Mouse (Mus musculus) MEL (cell line): ENCODE measurements around the gene Nadk2.

ENCODE experiments used
- E2F4 ChIP-seq: IDR thresholded peaks from 2 replicates; pipeline ENCODE4 v1.6.1; 2011; ENCODE audit warnings: low read depth, low read length, improper control_type of control experiment, borderline replicate concordance
- EP300 ChIP-seq, 2 experiments: IDR thresholded peaks; 2 replicates each; pipeline ENCODE4 v1.6.1; 2011; ENCODE audit warnings: improper control_type of control experiment in 2 of 2, low read length in 2 of 2, low read depth in 1 of 2, mild to moderate bottlenecking in 1 of 2
- GATA1 ChIP-seq: IDR thresholded peaks from 2 replicates; pipeline ENCODE4 v1.6.1; 2011; ENCODE audit warnings: low read depth, low read length, improper control_type of control experiment
- KAT2A ChIP-seq: conservative IDR thresholded peaks from 2 replicates; pipeline ENCODE4 v1.6.1; 2012; ENCODE audit warnings: low read depth, low read length, improper control_type of control experiment, inconsistent platforms
- MAX ChIP-seq: IDR thresholded peaks from 2 replicates; pipeline ENCODE4 v1.6.1; 2011; ENCODE audit warnings: low read length, improper control_type of control experiment

DNA sequence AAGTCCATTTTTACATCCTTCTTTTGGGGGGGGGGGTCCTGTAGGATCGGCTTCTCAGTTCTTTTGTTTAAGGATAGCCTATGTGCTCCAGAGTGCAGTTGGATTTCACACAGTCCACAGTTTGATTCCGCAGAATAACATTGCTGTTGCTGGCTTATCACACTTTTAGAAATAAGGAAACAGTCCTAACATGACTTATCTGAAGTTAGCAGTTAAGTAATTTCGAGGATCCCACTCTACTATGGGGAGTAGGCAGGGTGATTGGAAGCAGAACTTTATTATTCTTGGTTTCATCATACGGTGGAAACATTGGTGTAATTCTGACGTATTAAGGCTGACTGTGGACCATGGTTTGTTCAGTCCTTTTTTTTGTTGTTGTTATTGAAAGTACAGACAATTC, 19.6 kb downstream of the Nadk2 start:
- peak; percentile 90 to 92 for TF ChIP-seq EP300 (IDR thresholded peaks at IDR 0.05; ENCODE audit: low read depth in 1 of 2, low read length in 2 of 2)
- peak; percentile 62 for TF ChIP-seq MAX
- TF ChIP-seq GATA1: peak; percentile 76
- no peak for TF ChIP-seq E2F4
- peak; percentile 54; the same call in 1 of the 2 replicates for TF ChIP-seq KAT2A
